Mouse (Mus musculus): ENCODE results near the gene Gm14525.
"Not testable (repeated sequence)": the region's sequence is repeated elsewhere in the genome, so short reads cannot be mapped to it uniquely, and the experiment has no call there.

The Gm14525 gene

DNA sequence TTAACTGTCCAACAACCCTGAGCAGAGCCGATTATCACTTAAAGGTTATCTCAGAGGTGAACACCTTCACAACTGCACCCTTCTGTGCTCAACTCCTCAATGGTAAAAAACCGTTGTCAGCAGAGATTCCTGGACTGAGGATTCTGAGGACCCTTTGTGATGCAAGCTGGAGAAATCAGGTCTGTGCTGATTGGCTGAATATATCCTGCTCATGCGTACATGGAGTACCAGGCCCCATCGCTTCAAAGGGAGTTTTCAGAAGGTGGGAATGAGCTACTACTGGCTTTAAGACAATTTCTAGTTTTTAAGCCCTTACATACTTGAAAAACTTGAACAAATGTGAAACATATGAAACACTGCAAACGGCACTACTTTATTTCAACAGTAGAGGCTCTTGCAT lies at the start of gene Gm14525:
Gene Gm14525 (minus strand): TSS at position 101 of the 400 bp plus-strand sequence.
- DNase-seq (ENCODE audit: extremely low spot score, low read depth, low spot score) = not testable (repeated sequence)

Measured in hindlimb bud, embryonic 11.5 days (tissue).